ENCODE assay signal across 8 mouse cellular contexts in genomic region chr9:57485774-57486173, GRCm38 (mm10). TPM values are rescaled to one million over a fixed set of nuclear protein-coding genes. Genes with fewer than 3 reads are reported as not detected.
DNase-seq lines count a peak whose midpoint lies in the region; ATAC-seq lines count a peak whose summit lies in the region.
"Had no signal": no experiment of that assay in that cellular context is flagged by ENCODE, and none has a peak within 500 bp of the region (broad histone marks: within the 10 kb centered on the region; RNA-seq: fewer than 3 reads in every experiment).

No protein-coding gene starts in this region.

- no peaks in the 10 kb centered on the region for H3K36me3 ChIP-seq in hindbrain, embryonic 14.5 days (replicated peaks; ENCODE audit: control insufficient read depth, insufficient read depth)
- no peaks in the 10 kb centered on the region for H3K36me3 ChIP-seq in midbrain, embryonic 14.5 days (ENCODE audit: control insufficient read depth, insufficient read depth, low read length)
- H3K36me3 ChIP-seq: midbrain, embryonic 12.5 days had no signal

- no peak overlapping the region for H3K4me3 ChIP-seq in hindbrain, embryonic 14.5 days (replicated peaks; ENCODE audit: low read length)
- no peak overlapping the region for H3K4me3 ChIP-seq in midbrain, embryonic 14.5 days (replicated peaks; ENCODE audit: low read depth, low read length)
- H3K4me3 ChIP-seq: midbrain, embryonic 12.5 days had no signal

- 12% methylated on average over 7 of the region's 7 CpGs for WGBS in hindbrain, embryonic 14.5 days
- 15% methylated on average over 7 of the region's 7 CpGs for WGBS in midbrain, embryonic 14.5 days

- no peak overlapping the region for H3K9ac ChIP-seq in hindbrain, embryonic 14.5 days
- no peak overlapping the region for H3K9ac ChIP-seq in midbrain, embryonic 14.5 days (replicated peaks; ENCODE audit: low read length)
- H3K9ac ChIP-seq: midbrain, embryonic 12.5 days had no signal

- H3K27ac ChIP-seq in hindbrain, embryonic 14.5 days, result no peak overlapping the region
- no peak overlapping the region for H3K27ac ChIP-seq in midbrain, embryonic 14.5 days (replicated peaks; ENCODE audit: low read depth, low read length)
- H3K27ac ChIP-seq: midbrain, embryonic 12.5 days had no signal

- no peaks in the 10 kb centered on the region for H3K27me3 ChIP-seq in hindbrain, embryonic 14.5 days (ENCODE audit: control insufficient read depth, insufficient read depth, low read length)
- H3K27me3 ChIP-seq in midbrain, embryonic 14.5 days (ENCODE audit: control insufficient read depth, insufficient read depth, low read length), result no peaks in the 10 kb centered on the region

- no peaks in the 10 kb centered on the region for H3K4me1 ChIP-seq in hindbrain, embryonic 14.5 days (replicated peaks; ENCODE audit: control insufficient read depth, insufficient read depth, low read length)
- 0 out of 2 replicates have a peak, but pooled peaks cover 4% of the 10 kb centered on the region for H3K4me1 ChIP-seq in midbrain, embryonic 14.5 days (ENCODE audit: control insufficient read depth, insufficient read depth, low read length)

- DNase-seq in adrenal gland, adult (ENCODE audit: inconsistent age in 2 of 2, low spot score in 1 of 2), result peak; percentile 80 to 94
- peak; percentile 92 to 96 for DNase-seq in cerebellum, postnatal 10 days
- peak; percentile 82 for DNase-seq in gastrocnemius, adult 18-20 months (ENCODE audit: low spot score)
- peak; percentile 95 for DNase-seq in hindbrain, embryonic 14.5 days (ENCODE audit: low spot score)
- peak; percentile 55 to 62 for DNase-seq in left cerebral cortex, adult 8-10 months (ENCODE audit: low spot score in 2 of 2)
- peak; percentile 94 for DNase-seq in midbrain, embryonic 14.5 days
- DNase-seq in spleen, adult 12 weeks (ENCODE audit: low spot score), result peak; percentile 60

- no peak for ATAC-seq in hindbrain, embryonic 14.5 days (ENCODE audit: low FRiP score)
- ATAC-seq in midbrain, embryonic 14.5 days (ENCODE audit: low FRiP score, low TSS enrichment), result no peak

- no peak overlapping the region for H3K4me2 ChIP-seq in hindbrain, embryonic 14.5 days (replicated peaks)
- H3K4me2 ChIP-seq in midbrain, embryonic 14.5 days (ENCODE audit: low read length), result peak overlapping the region; percentile 20; the same call in 1 of the 2 replicates
- H3K4me2 ChIP-seq: midbrain, embryonic 12.5 days had no signal

- no peaks in the 10 kb centered on the region for H3K9me3 ChIP-seq in hindbrain, embryonic 14.5 days (ENCODE audit: control insufficient read depth, low read length)
- H3K9me3 ChIP-seq in midbrain, embryonic 14.5 days (ENCODE audit: control insufficient read depth, low read length), result no peaks in the 10 kb centered on the region
- H3K9me3 ChIP-seq: midbrain, embryonic 12.5 days had no signal

RNA-seq across cellular contexts. Expression of gene Scamp5, which starts 17.9 kb away (rescaled TPM):
- 1 to 10 TPM in 1 of 2 experiments, under 1 TPM in 1; 0.98 to 1.2 TPM for total RNA-seq in gastrocnemius, adult 18-20 months (2021)
- 90.0 and 108 TPM in 2 replicates for polyA plus RNA-seq in hindbrain, embryonic 14.5 days (2014; fragmentation: Nextera tagmentation; extraction: Ambion mirVana)
- total RNA-seq in left cerebral cortex, adult 8-10 months (2022), result 100 to 1,000 TPM; 371 to 387 (median 384) TPM
- polyA plus RNA-seq in midbrain, embryonic 14.5 days (2014; fragmentation: Nextera tagmentation; extraction: Ambion mirVana), result 98.9 and 109 TPM in 2 replicates

RNA-seq across cellular contexts. Expression of gene Rpp25, which starts 18.1 kb away (rescaled TPM):
- not detected for total RNA-seq in gastrocnemius, adult 18-20 months (2021)
- 17.0 and 19.7 TPM in 2 replicates for polyA plus RNA-seq in hindbrain, embryonic 14.5 days (2014; fragmentation: Nextera tagmentation; extraction: Ambion mirVana)
- 10 to 100 TPM; 16.0 to 19.5 (median 17.7) TPM for total RNA-seq in left cerebral cortex, adult 8-10 months (2022)
- 28.1 and 30.7 TPM in 2 replicates for polyA plus RNA-seq in midbrain, embryonic 14.5 days (2014; fragmentation: Nextera tagmentation; extraction: Ambion mirVana)

RNA-seq across cellular contexts. Expression of gene Cox5a, which starts 35.3 kb away (rescaled TPM):
- total RNA-seq in gastrocnemius, adult 18-20 months (2021), result 1,000 to 10,000 TPM; 1,174 to 1,300 TPM
- 956 and 1,017 TPM in 2 replicates for polyA plus RNA-seq in hindbrain, embryonic 14.5 days (2014; fragmentation: Nextera tagmentation; extraction: Ambion mirVana)
- 100 to 1,000 TPM; 378 to 411 (median 394) TPM for total RNA-seq in left cerebral cortex, adult 8-10 months (2022)
- 832 and 924 TPM in 2 replicates for polyA plus RNA-seq in midbrain, embryonic 14.5 days (2014; fragmentation: Nextera tagmentation; extraction: Ambion mirVana)

RNA-seq across cellular contexts. Expression of gene Ppcdc, which starts 45.9 kb away (rescaled TPM):
- total RNA-seq in gastrocnemius, adult 18-20 months (2021), result 1 to 10 TPM; 6.5 to 7.9 TPM
- 19.8 and 21.9 TPM in 2 replicates for polyA plus RNA-seq in hindbrain, embryonic 14.5 days (2014; fragmentation: Nextera tagmentation; extraction: Ambion mirVana)
- 10 to 100 TPM; 17.4 to 20.5 (median 17.9) TPM for total RNA-seq in left cerebral cortex, adult 8-10 months (2022)
- 19.9 and 22.9 TPM in 2 replicates for polyA plus RNA-seq in midbrain, embryonic 14.5 days (2014; fragmentation: Nextera tagmentation; extraction: Ambion mirVana)

RNA-seq across cellular contexts. Expression of gene Fam219b, which starts 51.6 kb away (rescaled TPM):
- 1 to 10 TPM; 5.6 to 6.3 TPM for total RNA-seq in gastrocnemius, adult 18-20 months (2021)
- 21.2 and 23.1 TPM in 2 replicates for polyA plus RNA-seq in hindbrain, embryonic 14.5 days (2014; fragmentation: Nextera tagmentation; extraction: Ambion mirVana)
- 10 to 100 TPM; 18.0 to 21.8 (median 20.4) TPM for total RNA-seq in left cerebral cortex, adult 8-10 months (2022)
- 23.8 and 24.1 TPM in 2 replicates for polyA plus RNA-seq in midbrain, embryonic 14.5 days (2014; fragmentation: Nextera tagmentation; extraction: Ambion mirVana)

Comparison
In these comparisons a context has a peak if more than half of its experiments do, and no peak if none do; other contexts are left out.
1. RNA of gene Scamp5, which starts 17.9 kb away (total RNA-seq): 371 to 387 TPM in left cerebral cortex, adult 8-10 months; 0.98 to 1.2 TPM in gastrocnemius, adult 18-20 months; every median in the first group is over 100 times any median in the second.
2. RNA of gene Rpp25, which starts 18.1 kb away (total RNA-seq): 16.0 to 19.5 TPM in left cerebral cortex, adult 8-10 months; not detected in gastrocnemius, adult 18-20 months; every median in the first group is over 10 times any median in the second.
3. Peak in every context shown above with its lines, with median percentiles within 50 percentile points of each other: DNase-seq.